In genomic region chr7:46099682-46100081, GRCm38 (mm10) we compare ENCODE assay signal across 8 mouse cellular contexts. TPM values are rescaled to one million over a fixed set of nuclear protein-coding genes. Genes with fewer than 3 reads are reported as not detected.
A peak's percentile ranks its signal among the peaks of the same experiment; 100 is the strongest.
DNase-seq lines count a peak whose midpoint lies in the region; ATAC-seq and TF ChIP-seq lines count a peak whose summit lies in the region.

No protein-coding gene starts in this region.

- H3K9me3 ChIP-seq in forebrain, embryonic 10.5 days = no peaks in the 10 kb centered on the region
- H3K9me3 ChIP-seq in hindbrain, embryonic 16.5 days (ENCODE audit: control insufficient read depth, low read length) = no peaks in the 10 kb centered on the region
- no peaks in the 10 kb centered on the region for H3K9me3 ChIP-seq in stomach, embryonic 14.5 days (ENCODE audit: control insufficient read depth, low read depth, low read length)

- intact Hi-C loops in left cerebral cortex, adult 2 months (cut with DNase I) = loop anchor here (1.0 to 5.0 kb wide), 3 partner anchors 31 to 278 kb away; partner anchors contain the start of gene Myod1
- intact Hi-C loops in left cerebral cortex, postnatal 25 days (cut with DNase I) = loop anchor here (5.0 to 10.0 kb wide), 3 partner anchors 38 to 505 kb away; partner anchors contain the start of gene Myod1

- no peaks in the 10 kb centered on the region for H3K36me3 ChIP-seq in forebrain, embryonic 10.5 days (replicated peaks)
- no peaks in the 10 kb centered on the region for H3K36me3 ChIP-seq in hindbrain, embryonic 16.5 days (ENCODE audit: control insufficient read depth, insufficient read depth, low read length)
- H3K36me3 ChIP-seq in stomach, embryonic 14.5 days (ENCODE audit: control insufficient read depth, insufficient read depth, low read length) = no peaks in the 10 kb centered on the region

- peak overlapping the region; percentile 54 for H3K4me3 ChIP-seq in left cerebral cortex, adult 2 months
- H3K4me3 ChIP-seq in forebrain, embryonic 10.5 days = peak overlapping the region; percentile 74
- H3K4me3 ChIP-seq in hindbrain, embryonic 16.5 days (ENCODE audit: low read length) = peak overlapping the region; percentile 72
- H3K4me3 ChIP-seq in stomach, embryonic 14.5 days (ENCODE audit: low read depth, low read length) = no peak overlapping the region; the same call in 1 of the 2 replicates

- peaks cover 15% of the 10 kb centered on the region for H3K4me1 ChIP-seq in forebrain, embryonic 10.5 days
- H3K4me1 ChIP-seq in hindbrain, embryonic 16.5 days (ENCODE audit: control insufficient read depth, insufficient read depth, low read depth, low read length) = peaks cover 26% of the 10 kb centered on the region
- H3K4me1 ChIP-seq in stomach, embryonic 14.5 days (ENCODE audit: control insufficient read depth, insufficient read depth, low read length) = no peaks in the 10 kb centered on the region

- ATAC-seq in hindbrain, embryonic 16.5 days = no peak
- ATAC-seq in stomach, embryonic 14.5 days (ENCODE audit: insufficient number of reproducible peaks, insufficient read depth, low FRiP score, low read depth) = 0 out of 2 replicates have a peak, but pooled peaks have one; percentile 4
- no peak for ATAC-seq in erythroid progenitor cell, adult 5-6 weeks (replicated peaks; ENCODE audit: low FRiP score, poor library complexity, severe bottlenecking)

- peak overlapping the region; percentile 88 for H3K9ac ChIP-seq in hindbrain, embryonic 16.5 days (ENCODE audit: low read depth, low read length)
- H3K9ac ChIP-seq in stomach, embryonic 14.5 days (replicated peaks; ENCODE audit: low read depth, low read length) = no peak overlapping the region; the same call in 1 of the 2 replicates

- peak in 1 of 2 experiments; percentile 39 for DNase-seq in left cerebral cortex, adult 2 months (ENCODE audit: extremely low spot score in 1 of 2, low spot score in 2 of 2)
- no peak for DNase-seq in left cerebral cortex, postnatal 25 days (ENCODE audit: low spot score in 2 of 2)
- DNase-seq in forebrain, embryonic 10.5 days (ENCODE audit: extremely low spot score, low spot score) = no peak
- no peak for DNase-seq in ovary, adult 18-20 months (ENCODE audit: low spot score)
- DNase-seq in kidney, postnatal 10 days = no peak

- peaks cover 59% of the 10 kb centered on the region for H3K27me3 ChIP-seq in forebrain, embryonic 10.5 days (ENCODE audit: poor library complexity, severe bottlenecking)
- H3K27me3 ChIP-seq in hindbrain, embryonic 16.5 days (replicated peaks; ENCODE audit: control insufficient read depth, insufficient read depth, low read length) = peaks cover 4% of the 10 kb centered on the region
- H3K27me3 ChIP-seq in stomach, embryonic 14.5 days (ENCODE audit: control insufficient read depth, insufficient read depth, low read length) = no peaks in the 10 kb centered on the region

- 85% methylated on average over 13 of the region's 13 CpGs for WGBS in forebrain, embryonic 10.5 days
- 81% methylated on average over 13 of the region's 13 CpGs for WGBS in hindbrain, embryonic 16.5 days
- WGBS in stomach, embryonic 14.5 days = 84% methylated on average over 13 of the region's 13 CpGs

- TF ChIP-seq CTCF in left cerebral cortex, adult 2 months (IDR thresholded peaks at IDR 0.05) = no peak

- peak overlapping the region; percentile 71 for H3K4me2 ChIP-seq in hindbrain, embryonic 16.5 days (ENCODE audit: low read length)
- H3K4me2 ChIP-seq in stomach, embryonic 14.5 days (replicated peaks; ENCODE audit: low read depth, low read length) = peak overlapping the region; percentile 79; the same call in 1 of the 2 replicates

- H3K27ac ChIP-seq in left cerebral cortex, adult 2 months = peak overlapping the region; percentile 81
- no peak overlapping the region for H3K27ac ChIP-seq in forebrain, embryonic 10.5 days
- H3K27ac ChIP-seq in hindbrain, embryonic 16.5 days (ENCODE audit: low read depth, low read length) = no peak overlapping the region
- H3K27ac ChIP-seq in stomach, embryonic 14.5 days (ENCODE audit: low read length) = no peak overlapping the region

RNA-seq across cellular contexts. Expression of gene Kcnj11, which starts 0.9 kb away (rescaled TPM):
- 10 to 100 TPM; 41.0 to 45.4 TPM for total RNA-seq in left cerebral cortex, adult 2 months (2021)
- total RNA-seq in left cerebral cortex, postnatal 25 days (2021) = 10 to 100 TPM; 32.4 to 36.1 TPM
- polyA plus RNA-seq in forebrain, embryonic 10.5 days (2016; fragmentation: Nextera tagmentation; extraction: Ambion mirVana) = 0.12 and 0.54 TPM in 2 replicates
- polyA plus RNA-seq in hindbrain, embryonic 16.5 days (2015; fragmentation: Nextera tagmentation; extraction: Ambion mirVana) = 3.5 and 3.7 TPM in 2 replicates
- 0.56 and 0.74 TPM in 2 replicates for polyA plus RNA-seq in stomach, embryonic 14.5 days (2014; fragmentation: Nextera tagmentation; extraction: Ambion mirVana)
- not detected in 2 replicates for total RNA-seq in erythroid progenitor cell, adult 5-6 weeks (2015; ENCODE audit: low replicate concordance)
- total RNA-seq in erythroid progenitor cell, adult 5-6 weeks (2017; ENCODE audit: low replicate concordance) = not detected in 2 replicates

Comparison
In these comparisons a context has a peak if more than half of its experiments do, and no peak if none do; other contexts are left out.
1. RNA of gene Kcnj11, which starts 0.9 kb away (total RNA-seq): 41.0 to 45.4 TPM in left cerebral cortex, adult 2 months and 32.4 to 36.1 TPM in left cerebral cortex, postnatal 25 days; not detected in erythroid progenitor cell, adult 5-6 weeks; every median in the first group is over 10 times any median in the second.